Mouse (Mus musculus): ENCODE results near the gene Lrrc38. TPM values are rescaled to one million over a fixed set of nuclear protein-coding genes. Genes with fewer than 3 reads are reported as not detected.
"Not testable (repeated sequence)": the region's sequence is repeated elsewhere in the genome, so short reads cannot be mapped to it uniquely, and the experiment has no call there.

The Lrrc38 gene
- polyA plus RNA-seq, 1 experiment from 2014 or later: not detected

GRCm38 (mm10) chr4:143339808-143340207, 9.7 kb upstream of the Lrrc38 start:
- WGBS: 85% methylated on average over 13 of the region's 13 CpGs
- no peaks in the 10 kb centered on the region for H3K27me3 ChIP-seq (ENCODE audit: control insufficient read depth, insufficient read depth, low read length)
- no peak for ATAC-seq (ENCODE audit: low FRiP score, low TSS enrichment)
- H3K27ac ChIP-seq (replicated peaks): no peak overlapping the region
- TF ChIP-seq CTCF (IDR thresholded peaks at IDR 0.05; ENCODE audit: low read depth) (no peak), EP300 (optimal IDR thresholded peaks at IDR 0.05) (no peak)
- H3K4me1 ChIP-seq (replicated peaks; ENCODE audit: control insufficient read depth, insufficient read depth): no peaks in the 10 kb centered on the region
- H3K9me3 ChIP-seq (ENCODE audit: control insufficient read depth, low read length): no peaks in the 10 kb centered on the region
- H3K4me2 ChIP-seq (replicated peaks; ENCODE audit: low read depth): no peak overlapping the region
- no peak for DNase-seq (ENCODE audit: low spot score)
- H3K9ac ChIP-seq (ENCODE audit: low read length): no peak overlapping the region
- H3K36me3 ChIP-seq (ENCODE audit: control insufficient read depth, insufficient read depth, low read length): no peaks in the 10 kb centered on the region
- no peak overlapping the region for H3K4me3 ChIP-seq (ENCODE audit: low read depth, low read length)

GRCm38 (mm10) chr4:143341470-143341869, 8.1 kb upstream of the Lrrc38 start:
- no peaks in the 10 kb centered on the region for H3K27me3 ChIP-seq (ENCODE audit: control insufficient read depth, insufficient read depth, low read length)
- no peak overlapping the region for H3K4me2 ChIP-seq (replicated peaks; ENCODE audit: low read depth)
- no peak for TF ChIP-seq CTCF (IDR thresholded peaks at IDR 0.05; ENCODE audit: low read depth)
- TF ChIP-seq EP300 (optimal IDR thresholded peaks at IDR 0.05): no peak
- no peaks in the 10 kb centered on the region for H3K36me3 ChIP-seq (ENCODE audit: control insufficient read depth, insufficient read depth, low read length)
- no peaks in the 10 kb centered on the region for H3K9me3 ChIP-seq (ENCODE audit: control insufficient read depth, low read length)
- 80% methylated on average over 7 of the region's 7 CpGs for WGBS
- ATAC-seq (ENCODE audit: low FRiP score, low TSS enrichment) (no peak), DNase-seq (ENCODE audit: low spot score) (no peak)
- H3K4me1 ChIP-seq (replicated peaks; ENCODE audit: control insufficient read depth, insufficient read depth): no peaks in the 10 kb centered on the region
- H3K9ac ChIP-seq (ENCODE audit: low read length): no peak overlapping the region
- H3K4me3 ChIP-seq (ENCODE audit: low read depth, low read length): no peak overlapping the region
- H3K27ac ChIP-seq (replicated peaks): no peak overlapping the region

GRCm38 (mm10) chr4:143345491-143345890, 4.1 kb upstream of the Lrrc38 start:
- not testable (repeated sequence) for ATAC-seq (ENCODE audit: low FRiP score, low TSS enrichment); H3K36me3 ChIP-seq (ENCODE audit: control insufficient read depth, insufficient read depth, low read length); H3K4me3 ChIP-seq (ENCODE audit: low read depth, low read length); H3K4me1 ChIP-seq (replicated peaks; ENCODE audit: control insufficient read depth, insufficient read depth); H3K4me2 ChIP-seq (replicated peaks; ENCODE audit: low read depth); H3K27ac ChIP-seq (replicated peaks); H3K9ac ChIP-seq (ENCODE audit: low read length); H3K9me3 ChIP-seq (ENCODE audit: control insufficient read depth, low read length); DNase-seq (ENCODE audit: low spot score)
- H3K27me3 ChIP-seq (ENCODE audit: control insufficient read depth, insufficient read depth, low read length): peaks cover 14% of the 10 kb centered on the region; the same call in 1 of the 2 replicates
- 76% methylated on average over 5 of the region's 5 CpGs for WGBS

GRCm38 (mm10) chr4:143348678-143349077, 879 bp upstream of the Lrrc38 start:
- Histone ChIP-seq H3K4me1 (replicated peaks; ENCODE audit: control insufficient read depth, insufficient read depth) (no peaks in the 10 kb centered on the region), H3K36me3 (ENCODE audit: control insufficient read depth, insufficient read depth, low read length) (no peaks in the 10 kb centered on the region), H3K9ac (ENCODE audit: low read length) (no peak overlapping the region), H3K4me3 (ENCODE audit: low read depth, low read length) (no peak overlapping the region), H3K9me3 (ENCODE audit: control insufficient read depth, low read length) (no peaks in the 10 kb centered on the region), H3K27ac (replicated peaks) (no peak overlapping the region), H3K4me2 (replicated peaks; ENCODE audit: low read depth) (no peak overlapping the region), H3K27me3 (ENCODE audit: control insufficient read depth, insufficient read depth, low read length) (peaks cover 17% of the 10 kb centered on the region; the same call in 1 of the 2 replicates)
- ATAC-seq (ENCODE audit: low FRiP score, low TSS enrichment) (no peak), DNase-seq (ENCODE audit: low spot score) (no peak)
- WGBS: 20% methylated on average over 5 of the region's 5 CpGs
- TF ChIP-seq CTCF (IDR thresholded peaks at IDR 0.05; ENCODE audit: low read depth) (no peak), EP300 (optimal IDR thresholded peaks at IDR 0.05) (no peak)

- H3K4me1 ChIP-seq (replicated peaks; ENCODE audit: control insufficient read depth, insufficient read depth): no peaks in the 10 kb centered on the region
- no peak overlapping the region for H3K27ac ChIP-seq (replicated peaks)
- H3K27me3 ChIP-seq (ENCODE audit: control insufficient read depth, insufficient read depth, low read length): peaks cover 17% of the 10 kb centered on the region; the same call in 1 of the 2 replicates
- ATAC-seq (ENCODE audit: low FRiP score, low TSS enrichment) (no peak), DNase-seq (ENCODE audit: low spot score) (no peak)
- TF ChIP-seq EP300 (optimal IDR thresholded peaks at IDR 0.05): no peak
- no peak for TF ChIP-seq CTCF (IDR thresholded peaks at IDR 0.05; ENCODE audit: low read depth)
- H3K9ac ChIP-seq (ENCODE audit: low read length): no peak overlapping the region
- H3K9me3 ChIP-seq (ENCODE audit: control insufficient read depth, low read length): no peaks in the 10 kb centered on the region
- H3K36me3 ChIP-seq (ENCODE audit: control insufficient read depth, insufficient read depth, low read length): no peaks in the 10 kb centered on the region
- 4% methylated on average over 66 of the region's 72 CpGs for WGBS
- peak overlapping the region; percentile 39 for H3K4me3 ChIP-seq (ENCODE audit: low read depth, low read length)
- H3K4me2 ChIP-seq (replicated peaks; ENCODE audit: low read depth): peak overlapping the region; percentile 70
Measured at GRCm38 (mm10) chr4:143350047-143351015, 774 bp downstream of the Lrrc38 start.

- no peak for DNase-seq (ENCODE audit: low spot score)
- H3K27ac ChIP-seq (replicated peaks): no peak overlapping the region
- no peak for ATAC-seq (ENCODE audit: low FRiP score, low TSS enrichment)
- H3K27me3 ChIP-seq (ENCODE audit: control insufficient read depth, insufficient read depth, low read length): peaks cover 17% of the 10 kb centered on the region; the same call in 1 of the 2 replicates
- H3K9me3 ChIP-seq (ENCODE audit: control insufficient read depth, low read length): no peaks in the 10 kb centered on the region
- no peak overlapping the region for H3K9ac ChIP-seq (ENCODE audit: low read length)
- no peaks in the 10 kb centered on the region for H3K36me3 ChIP-seq (ENCODE audit: control insufficient read depth, insufficient read depth, low read length)
- TF ChIP-seq CTCF (IDR thresholded peaks at IDR 0.05; ENCODE audit: low read depth) (no peak), EP300 (optimal IDR thresholded peaks at IDR 0.05) (no peak)
- H3K4me3 ChIP-seq (ENCODE audit: low read depth, low read length): no peak overlapping the region
- H3K4me1 ChIP-seq (replicated peaks; ENCODE audit: control insufficient read depth, insufficient read depth): no peaks in the 10 kb centered on the region
- WGBS: 74% methylated on average over 4 of the region's 4 CpGs
- no peak overlapping the region for H3K4me2 ChIP-seq (replicated peaks; ENCODE audit: low read depth)
Measured at GRCm38 (mm10) chr4:143352301-143352700, 2.7 kb downstream of the Lrrc38 start.

All from stomach, postnatal 0 days (tissue).